Comparison of ENCODE assay signal across 9 mouse cellular contexts in genomic region chr11:88849284-88849683, GRCm38 (mm10). TPM values are rescaled to one million over a fixed set of nuclear protein-coding genes. Genes with fewer than 3 reads are reported as not detected.
DNase-seq lines count a peak whose midpoint lies in the region; ATAC-seq and TF ChIP-seq lines count a peak whose summit lies in the region.
"Had no signal": no experiment of that assay in that cellular context is flagged by ENCODE, and none has a peak within 500 bp of the region (broad histone marks: within the 10 kb centered on the region; RNA-seq: fewer than 3 reads in every experiment).

No protein-coding gene starts in this region.

- peak; percentile 65 for DNase-seq in ovary, adult 18-20 months (ENCODE audit: low spot score)
- DNase-seq in ovary, postnatal 14 days (ENCODE audit: low spot score): no peak
- DNase-seq in heart, postnatal 0 days (ENCODE audit: low spot score): peak; percentile 96
- peak; percentile 62 to 80 for DNase-seq in left cerebral cortex, postnatal 10 days (ENCODE audit: extremely low spot score in 1 of 2, low spot score in 2 of 2)
- peak; percentile 76 for DNase-seq in right cerebral cortex, postnatal 14 days
- DNase-seq in natural killer cell, adult 2 months (ENCODE audit: low spot score in 2 of 2): no peak

- no peak overlapping the region for H3K4me3 ChIP-seq in embryonic facial prominence, embryonic 12.5 days
- H3K4me3 ChIP-seq in heart, postnatal 0 days (ENCODE audit: low read depth, low read length): 0 out of 2 replicates have a peak overlapping the region, but pooled peaks have one; percentile 2
- H3K4me3 ChIP-seq: hindbrain, embryonic 15.5 days had no signal

- H3K27ac ChIP-seq in embryonic facial prominence, embryonic 12.5 days: peak overlapping the region; percentile 37; the same call in 1 of the 2 replicates
- H3K27ac ChIP-seq in heart, postnatal 0 days (ENCODE audit: low read depth): peak overlapping the region; percentile 92

- no peak for ATAC-seq in embryonic facial prominence, embryonic 12.5 days (ENCODE audit: insufficient number of reproducible peaks, insufficient read depth, low FRiP score, low TSS enrichment)
- ATAC-seq in heart, postnatal 0 days (ENCODE audit: insufficient read depth, low read depth): peak; percentile 82
- no peak for ATAC-seq in granulocyte monocyte progenitor cell, adult 5-6 weeks (replicated peaks; ENCODE audit: poor library complexity, severe bottlenecking)

- TF ChIP-seq CTCF in heart, postnatal 0 days (IDR thresholded peaks at IDR 0.05; ENCODE audit: low read depth): no peak; the same call in 1 of the 2 replicates

- peaks cover 14% of the 10 kb centered on the region; the same call in 1 of the 2 replicates for H3K4me1 ChIP-seq in embryonic facial prominence, embryonic 12.5 days
- H3K4me1 ChIP-seq in heart, postnatal 0 days (ENCODE audit: control insufficient read depth, insufficient read depth): peaks cover 37% of the 10 kb centered on the region

- TF ChIP-seq EP300 in heart, postnatal 0 days (IDR thresholded peaks at IDR 0.05; ENCODE audit: low read depth): peak; percentile 90

- H3K9ac ChIP-seq in embryonic facial prominence, embryonic 12.5 days: no peak overlapping the region
- peak overlapping the region; percentile 30; the same call in 1 of the 2 replicates for H3K9ac ChIP-seq in heart, postnatal 0 days (replicated peaks; ENCODE audit: low read depth, low read length)
- H3K9ac ChIP-seq: hindbrain, embryonic 15.5 days had no signal

- peaks cover 15% of the 10 kb centered on the region for H3K36me3 ChIP-seq in embryonic facial prominence, embryonic 12.5 days
- peaks cover 15% of the 10 kb centered on the region for H3K36me3 ChIP-seq in heart, postnatal 0 days (replicated peaks; ENCODE audit: control insufficient read depth, insufficient read depth, low read length)

- intact Hi-C loops in left cerebral cortex, postnatal 10 days (cut with DNase I): no loop called here

- H3K4me2 ChIP-seq in embryonic facial prominence, embryonic 12.5 days (replicated peaks): no peak overlapping the region
- H3K4me2 ChIP-seq in heart, postnatal 0 days (ENCODE audit: low read depth, low read length): peak overlapping the region; percentile 45
- H3K4me2 ChIP-seq: hindbrain, embryonic 15.5 days had no signal

- H3K27me3 ChIP-seq in embryonic facial prominence, embryonic 12.5 days: no peaks in the 10 kb centered on the region
- no peaks in the 10 kb centered on the region for H3K27me3 ChIP-seq in heart, postnatal 0 days (ENCODE audit: control insufficient read depth, insufficient read depth, low read length)
- H3K27me3 ChIP-seq: hindbrain, embryonic 15.5 days had no signal

- 76% methylated on average over 8 of the region's 8 CpGs for WGBS in embryonic facial prominence, embryonic 12.5 days
- 16% methylated on average over 8 of the region's 8 CpGs for WGBS in heart, postnatal 0 days

- H3K9me3 ChIP-seq in embryonic facial prominence, embryonic 12.5 days: no peaks in the 10 kb centered on the region
- no peaks in the 10 kb centered on the region for H3K9me3 ChIP-seq in heart, postnatal 0 days (replicated peaks; ENCODE audit: control insufficient read depth, low read length)
- H3K9me3 ChIP-seq: hindbrain, embryonic 15.5 days had no signal

RNA-seq across cellular contexts. Expression of gene Akap1, which starts 15.1 kb away (rescaled TPM):
- 17.4 and 18.1 TPM in 2 replicates for polyA plus RNA-seq in embryonic facial prominence, embryonic 12.5 days (2016; fragmentation: Nextera tagmentation; extraction: Ambion mirVana)
- 125 and 144 TPM in 2 replicates for total RNA-seq in heart, postnatal 0 days (2014; rRNA removed; ENCODE audit: low replicate concordance)
- polyA plus RNA-seq in heart, postnatal 0 days (2015; fragmentation: Nextera tagmentation; extraction: Ambion mirVana): 51.4 and 54.0 TPM in 2 replicates
- 10 to 100 TPM; 43.6 to 47.6 TPM for total RNA-seq in left cerebral cortex, postnatal 10 days (2021)
- total RNA-seq in granulocyte monocyte progenitor cell, adult 5-6 weeks (2014; fragmentation: Nextera tagmentation): 12.7 and 15.2 TPM in 2 replicates
- 15.9 and 20.7 TPM in 2 replicates for total RNA-seq in granulocyte monocyte progenitor cell, adult 5-6 weeks (2017)

Comparison
In these comparisons a context has a peak if more than half of its experiments do, and no peak if none do; other contexts are left out.
1. DNase-seq: peak in ovary, adult 18-20 months (single experiment), heart, postnatal 0 days (single experiment), left cerebral cortex, postnatal 10 days (2 of 2) and right cerebral cortex, postnatal 14 days (single experiment); none in ovary, postnatal 14 days (single experiment) and natural killer cell, adult 2 months (0 of 2).